Mouse (Mus musculus) hindbrain, embryonic 13.5 days (tissue): ENCODE measurements around the gene Axl. TPM values are rescaled to one million over a fixed set of nuclear protein-coding genes. Genes with fewer than 3 reads are reported as not detected.
A peak's percentile ranks its signal among the peaks of the same experiment; 100 is the strongest.
"Not testable (repeated sequence)": the region's sequence is repeated elsewhere in the genome, so short reads cannot be mapped to it uniquely, and the experiment has no call there.

ENCODE experiments used
- ATAC-seq: fragments of 200-750 bp; cut with Nextera tagmentation; 2 replicates; pipeline ENCODE4 v1.8.0; 2017; ENCODE audit warnings: moderate TSS enrichment; ENCODE audit not compliant: low FRiP score
- H3K27ac ChIP-seq: fragments of 300-500 bp; sonication (generic); 2 replicates; pipeline ENCODE4 v1.5.1; 2015; ENCODE audit warnings: inconsistent platforms, mild to moderate bottlenecking, moderate library complexity
- H3K27me3 ChIP-seq: fragments of 300-500 bp; sonication (generic); 2 replicates; pipeline ENCODE4 v1.6.1; 2015; ENCODE audit warnings: mild to moderate bottlenecking, inconsistent platforms
- H3K36me3 ChIP-seq: fragments of 300-500 bp; sonication (generic); 2 replicates; pipeline ENCODE4 v1.6.1; 2015; ENCODE audit warnings: mild to moderate bottlenecking, inconsistent platforms
- H3K4me1 ChIP-seq: fragments of 300-500 bp; sonication (generic); replicated peaks from 2 replicates; pipeline ENCODE4 v1.6.1; 2015; ENCODE audit warnings: inconsistent platforms
- H3K4me2 ChIP-seq: fragments of 300-500 bp; sonication (generic); 2 replicates; pipeline ENCODE4 v1.6.1; 2015; ENCODE audit warnings: inconsistent platforms, mild to moderate bottlenecking, moderate library complexity
- H3K4me3 ChIP-seq: fragments of 300-500 bp; sonication (generic); 2 replicates; pipeline ENCODE4 v1.5.1; 2015; ENCODE audit warnings: mild to moderate bottlenecking, inconsistent platforms
- H3K9ac ChIP-seq: fragments of 300-500 bp; sonication (generic); 2 replicates; pipeline ENCODE4 v1.6.1; 2015; ENCODE audit warnings: mild to moderate bottlenecking, inconsistent platforms
- H3K9me3 ChIP-seq: fragments of 300-500 bp; sonication (generic); 2 replicates; pipeline ENCODE4 v1.6.1; 2016; ENCODE audit warnings: inconsistent platforms
- WGBS: fragments of 180-500 bp; shearing (Covaris S2); methylation state at CpG from one replicate; pipeline ENCODE4 v1.1.7; 2015; 5-methylcytosine and 5-hydroxymethylcytosine counted together
- polyA plus RNA-seq: library from polyadenylated mRNA; unstranded; fragments of >200 nt; fragmentation: Nextera tagmentation; extraction: Ambion mirVana; gene quantifications from 2 replicates; pipeline ENCODE4 v1.2.1, GENCODE M21; 2015

Axl gene
- polyA plus RNA-seq, 1 experiment from 2014 or later, result 21.9 TPM

DNA sequence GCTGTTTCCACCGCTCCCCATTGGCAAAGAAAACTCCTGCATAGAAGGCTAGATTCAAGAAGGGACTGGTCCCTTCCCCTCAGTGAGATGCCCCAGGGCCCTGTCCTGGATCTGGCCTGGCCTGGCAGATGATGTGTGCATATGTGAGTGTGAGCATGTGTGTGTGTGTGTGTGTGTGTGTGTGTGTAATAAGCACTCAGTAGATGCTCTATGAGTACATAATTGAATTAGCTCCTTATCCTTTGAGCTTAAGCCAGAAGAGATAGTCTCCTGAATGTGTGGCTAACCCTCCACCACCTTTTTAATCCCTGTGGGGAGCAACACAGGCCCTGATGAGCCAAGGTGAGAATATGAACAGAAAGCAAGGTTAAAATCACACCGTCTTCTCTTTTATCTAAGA lies 23.2 kb upstream of the Axl start:
- no peak overlapping the region for H3K27ac ChIP-seq
- no peak for ATAC-seq
- whole genome bisulfite sequencing, result 81% methylated on average over 2 of the region's 2 CpGs

DNA sequence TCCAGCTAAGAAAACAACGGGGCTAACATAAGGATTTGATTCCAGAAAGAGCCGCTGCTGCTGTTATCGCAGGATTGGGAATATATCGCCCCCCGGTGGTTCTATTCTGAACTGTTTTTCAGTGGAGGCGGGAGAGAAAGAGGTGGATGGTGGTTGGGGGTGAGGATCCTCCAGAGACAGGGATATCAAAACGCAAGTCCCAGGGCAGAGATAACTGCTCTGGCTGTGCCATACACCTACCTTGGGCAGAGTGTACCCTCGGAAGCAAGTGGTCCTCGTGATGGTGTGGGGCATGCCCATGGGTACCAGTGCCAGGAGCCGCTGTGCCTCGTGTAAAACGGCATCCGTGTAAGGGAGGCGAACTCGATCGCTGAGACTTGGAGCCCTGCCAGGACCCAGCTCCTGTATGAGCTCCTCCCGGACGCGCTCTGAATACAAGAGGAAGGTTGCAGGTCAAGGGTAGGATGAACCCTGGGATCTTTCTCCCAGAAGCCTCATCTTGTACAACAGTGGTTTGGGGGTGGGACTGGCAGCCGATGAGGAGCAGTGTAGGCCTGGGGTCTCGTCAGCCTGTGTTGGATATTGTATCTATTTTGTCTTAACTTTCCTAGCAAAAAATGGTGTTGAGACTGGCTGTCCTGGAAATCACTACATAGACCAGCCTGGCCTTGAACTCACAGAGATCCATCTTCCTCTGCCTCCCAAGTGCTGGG lies 17.3 kb upstream of the Axl start:
- ATAC-seq, result peak; percentile 52
- Histone ChIP-seq H3K27ac (no peak overlapping the region), H3K4me1 (peaks cover 4% of the 10 kb centered on the region), H3K4me2 (peak overlapping the region; percentile 45), H3K27me3 (peaks cover 7% of the 10 kb centered on the region; the same call in 1 of the 2 replicates), H3K36me3 (no peaks in the 10 kb centered on the region), H3K9ac (peak overlapping the region; percentile 62), H3K4me3 (no peak overlapping the region), H3K9me3 (no peaks in the 10 kb centered on the region)
- WGBS, result 25% methylated on average over 21 of the region's 21 CpGs

More for the DNA sequence above, 23.2 kb upstream of the Axl start:
- Histone ChIP-seq H3K36me3 (no peaks in the 10 kb centered on the region), H3K4me3 (no peak overlapping the region), H3K9me3 (no peaks in the 10 kb centered on the region), H3K4me1 (peaks cover 13% of the 10 kb centered on the region), H3K4me2 (no peak overlapping the region), H3K27me3 (peaks cover 27% of the 10 kb centered on the region), H3K9ac (no peak overlapping the region)

DNA sequence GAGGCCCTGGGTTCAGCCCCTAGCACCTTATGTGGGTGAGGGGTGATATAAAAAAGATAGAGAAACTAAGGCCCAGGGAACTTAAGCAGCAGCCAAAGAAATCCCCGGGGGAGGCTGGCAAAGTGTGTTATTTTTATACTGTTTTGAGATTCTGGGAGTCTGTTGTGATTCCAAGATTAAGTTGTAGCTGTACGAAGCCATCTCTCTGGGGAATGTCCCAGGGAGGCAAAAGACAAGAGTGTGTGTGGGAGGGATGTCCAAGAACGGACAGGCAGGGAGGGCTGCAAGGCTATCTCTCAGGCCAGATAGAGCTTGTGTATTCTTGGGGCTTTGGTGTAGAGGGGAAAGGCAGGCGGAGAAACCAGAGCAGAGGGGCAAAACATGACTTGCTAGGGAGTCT lies 16.3 kb upstream of the Axl start:
- H3K9me3 ChIP-seq, result no peaks in the 10 kb centered on the region
- H3K36me3 ChIP-seq, result no peaks in the 10 kb centered on the region
- no peak overlapping the region for H3K4me3 ChIP-seq
- H3K9ac ChIP-seq, result no peak overlapping the region
- no peak overlapping the region for H3K27ac ChIP-seq
- H3K4me2 ChIP-seq, result no peak overlapping the region
- peaks cover 4% of the 10 kb centered on the region for H3K4me1 ChIP-seq
- H3K27me3 ChIP-seq, result peaks cover 7% of the 10 kb centered on the region; the same call in 1 of the 2 replicates
- WGBS, result 76% methylated on average over 4 of the region's 4 CpGs
- no peak for ATAC-seq

DNA sequence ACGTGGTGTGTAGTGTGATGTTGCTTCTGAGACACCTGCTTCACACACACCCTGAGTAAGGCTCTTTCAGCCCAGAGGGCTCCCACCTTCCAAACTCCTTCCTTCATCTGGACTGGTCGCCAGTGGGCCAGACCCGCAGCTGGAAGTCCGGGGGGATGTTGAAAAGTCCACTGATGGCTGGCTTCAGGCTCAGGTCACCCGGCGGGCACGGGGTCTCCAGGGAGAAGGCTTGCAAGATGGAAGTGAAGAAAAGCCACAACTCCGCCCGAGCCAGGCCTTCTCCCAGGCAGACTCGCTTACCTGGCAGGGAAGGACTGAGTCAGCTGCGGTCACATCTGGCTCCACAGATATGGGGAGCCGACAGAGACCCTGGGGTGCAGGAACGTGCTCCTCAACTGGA lies 15.0 kb upstream of the Axl start:
- WGBS, result 80% methylated on average over 13 of the region's 13 CpGs
- no peak overlapping the region for H3K4me3 ChIP-seq
- H3K9ac ChIP-seq, result no peak overlapping the region
- no peak overlapping the region for H3K27ac ChIP-seq
- no peak overlapping the region for H3K4me2 ChIP-seq
- H3K9me3 ChIP-seq, result no peaks in the 10 kb centered on the region
- no peaks in the 10 kb centered on the region for H3K36me3 ChIP-seq
- peaks cover 4% of the 10 kb centered on the region for H3K4me1 ChIP-seq
- no peak for ATAC-seq
- peaks cover 7% of the 10 kb centered on the region; the same call in 1 of the 2 replicates for H3K27me3 ChIP-seq

DNA sequence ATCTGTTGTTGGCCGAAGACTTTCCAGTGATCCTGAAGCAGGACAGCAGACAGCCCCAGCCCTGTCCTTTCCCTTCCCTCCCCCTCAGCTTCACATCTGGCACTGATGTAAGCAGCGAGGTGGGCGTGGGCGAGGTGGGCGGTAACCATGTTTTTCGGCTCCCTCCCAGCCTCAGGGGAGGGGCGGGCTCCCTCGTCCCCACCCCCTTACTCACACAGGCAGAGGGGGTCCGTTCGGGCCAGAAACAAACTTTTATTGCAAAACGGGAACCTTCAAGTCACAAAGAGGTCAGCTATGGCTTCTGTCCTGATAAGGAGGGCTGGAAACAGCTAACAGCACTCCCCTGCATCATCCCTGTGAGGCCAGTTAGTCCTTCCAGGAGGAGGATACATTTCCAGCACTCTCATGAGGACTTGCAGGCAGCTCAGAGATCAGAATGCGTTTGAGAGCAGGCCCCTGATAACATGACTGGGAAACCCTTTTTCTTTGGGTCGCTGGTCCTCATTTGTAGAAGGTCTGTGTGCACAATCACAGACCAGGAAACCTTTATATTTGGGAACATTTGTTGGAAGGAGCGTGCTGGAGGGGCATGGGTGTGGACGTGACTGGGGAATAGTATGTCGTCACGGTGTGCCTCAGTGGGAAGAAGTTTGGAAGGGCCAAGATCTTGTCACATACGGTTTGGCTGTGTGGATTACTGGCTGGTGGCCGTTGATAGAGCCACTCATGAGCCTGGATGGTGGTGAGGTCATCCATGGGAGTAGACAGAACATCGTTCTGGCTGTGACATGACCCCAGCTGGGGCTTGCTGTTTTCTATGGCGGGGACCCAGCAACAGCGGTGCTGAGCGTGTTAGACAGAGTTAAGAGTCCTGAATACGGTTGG lies 14.0 kb upstream of the Axl start:
- no peak overlapping the region for H3K27ac ChIP-seq
- no peaks in the 10 kb centered on the region for H3K36me3 ChIP-seq
- peaks cover 4% of the 10 kb centered on the region for H3K4me1 ChIP-seq
- ATAC-seq, result no peak
- no peak overlapping the region for H3K4me3 ChIP-seq
- no peaks in the 10 kb centered on the region for H3K9me3 ChIP-seq
- H3K4me2 ChIP-seq, result peak overlapping the region; percentile 27; the same call in 1 of the 2 replicates
- H3K27me3 ChIP-seq, result peaks cover 7% of the 10 kb centered on the region; the same call in 1 of the 2 replicates
- no peak overlapping the region for H3K9ac ChIP-seq
- WGBS, result 33% methylated on average over 24 of the region's 24 CpGs

DNA sequence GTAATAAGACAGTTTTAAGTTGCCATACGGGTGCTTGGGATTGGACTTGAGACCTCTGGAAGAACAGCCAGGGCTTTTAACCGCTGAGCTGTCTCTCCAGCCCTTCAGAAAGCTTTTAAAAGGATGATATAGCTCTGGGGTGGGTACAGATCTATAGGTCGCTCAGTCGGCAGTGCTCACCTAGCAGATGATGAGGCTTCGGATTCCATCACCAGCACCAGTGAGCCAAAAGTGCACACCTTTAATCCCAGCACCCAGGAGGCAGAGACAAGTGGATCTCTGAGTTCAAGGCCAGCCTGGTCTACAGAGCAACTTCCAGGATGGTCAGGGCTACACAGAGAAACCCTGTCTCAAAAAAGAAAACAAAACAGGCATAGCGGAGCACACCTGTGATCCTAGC lies 12.5 kb upstream of the Axl start:
- Histone ChIP-seq H3K36me3 (no peaks in the 10 kb centered on the region), H3K4me3 (no peak overlapping the region), H3K4me1 (peaks cover 4% of the 10 kb centered on the region), H3K9ac (no peak overlapping the region), H3K9me3 (no peaks in the 10 kb centered on the region), H3K27ac (no peak overlapping the region), H3K4me2 (no peak overlapping the region), H3K27me3 (peaks cover 7% of the 10 kb centered on the region; the same call in 1 of the 2 replicates)
- WGBS, result 94% methylated on average over 6 of the region's 6 CpGs
- no peak for ATAC-seq

DNA sequence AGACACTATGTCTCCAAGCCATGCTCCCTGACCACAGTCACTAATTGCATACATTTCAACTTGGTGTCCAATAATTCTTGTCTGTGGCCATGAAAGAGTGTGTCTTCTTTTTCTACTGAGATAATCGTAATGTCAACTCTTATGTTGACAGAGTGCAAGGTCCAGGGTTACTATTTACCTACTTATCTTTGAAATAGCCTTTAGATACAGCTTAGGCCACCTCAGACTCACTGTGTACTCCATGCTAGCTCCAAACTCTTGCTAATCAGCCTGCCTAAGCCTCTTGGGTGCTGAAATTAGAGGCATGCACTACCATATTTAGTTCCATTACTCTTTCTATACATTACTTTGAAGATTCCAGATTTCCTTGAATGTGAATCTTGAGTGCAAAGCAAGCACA lies 10.9 kb upstream of the Axl start:
- Histone ChIP-seq H3K36me3 (no peaks in the 10 kb centered on the region), H3K9ac (no peak overlapping the region), H3K27me3 (peaks cover 7% of the 10 kb centered on the region; the same call in 1 of the 2 replicates), H3K4me1 (peaks cover 4% of the 10 kb centered on the region), H3K4me2 (no peak overlapping the region), H3K9me3 (no peaks in the 10 kb centered on the region), H3K27ac (no peak overlapping the region), H3K4me3 (no peak overlapping the region)
- ATAC-seq, result no peak
- 89% methylated on average over 1 of the region's 1 CpGs for WGBS

DNA sequence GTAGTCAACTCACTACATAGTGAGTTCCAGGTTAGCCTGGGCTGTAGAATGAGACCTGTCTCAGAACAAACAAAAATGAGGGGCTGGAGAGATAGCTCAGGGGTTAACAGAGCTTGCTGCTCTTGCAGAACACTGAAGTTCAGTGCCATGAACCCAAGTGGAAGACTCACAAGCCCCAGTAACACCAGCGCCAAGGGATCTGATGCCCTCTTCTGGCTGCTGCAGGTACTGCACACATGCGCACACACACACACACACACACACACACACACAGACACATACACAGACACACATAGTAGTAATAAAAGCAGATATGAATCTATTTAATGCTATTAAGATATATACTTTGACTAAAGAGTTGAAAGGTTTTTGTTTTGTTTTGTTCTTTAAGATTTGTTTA lies 10.0 kb upstream of the Axl start:
- Histone ChIP-seq H3K4me1 (peaks cover 4% of the 10 kb centered on the region), H3K4me2 (no peak overlapping the region), H3K27me3 (peaks cover 7% of the 10 kb centered on the region; the same call in 1 of the 2 replicates), H3K36me3 (no peaks in the 10 kb centered on the region), H3K9ac (no peak overlapping the region), H3K9me3 (no peaks in the 10 kb centered on the region), H3K27ac (no peak overlapping the region), H3K4me3 (no peak overlapping the region)
- WGBS, result 69% methylated on average over 2 of the region's 2 CpGs
- no peak for ATAC-seq

DNA sequence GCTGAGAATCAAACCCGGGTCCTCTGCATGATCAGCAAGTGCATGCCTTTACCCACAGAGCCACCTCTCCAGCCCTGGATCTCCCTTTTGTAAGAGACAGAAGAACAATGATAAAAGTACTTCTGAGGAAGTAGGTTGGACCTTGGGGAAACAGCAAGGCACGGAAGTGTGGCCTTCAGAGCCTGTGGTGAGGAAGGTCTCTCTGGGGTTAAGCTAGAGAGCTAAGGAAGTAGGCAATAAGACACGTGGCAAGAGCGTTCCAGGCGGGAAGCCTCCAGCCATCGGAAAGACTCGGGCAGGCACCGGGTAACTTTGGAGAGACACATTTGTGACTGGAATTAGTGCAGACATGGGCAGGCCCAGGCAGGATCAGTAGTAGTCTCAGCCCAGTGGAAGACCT lies 6.3 kb upstream of the Axl start:
- Histone ChIP-seq H3K4me2 (no peak overlapping the region), H3K9me3 (no peaks in the 10 kb centered on the region), H3K27ac (no peak overlapping the region), H3K9ac (no peak overlapping the region), H3K27me3 (no peaks in the 10 kb centered on the region), H3K4me3 (no peak overlapping the region), H3K4me1 (no peaks in the 10 kb centered on the region), H3K36me3 (no peaks in the 10 kb centered on the region)
- 84% methylated on average over 8 of the region's 8 CpGs for WGBS
- ATAC-seq, result no peak

DNA sequence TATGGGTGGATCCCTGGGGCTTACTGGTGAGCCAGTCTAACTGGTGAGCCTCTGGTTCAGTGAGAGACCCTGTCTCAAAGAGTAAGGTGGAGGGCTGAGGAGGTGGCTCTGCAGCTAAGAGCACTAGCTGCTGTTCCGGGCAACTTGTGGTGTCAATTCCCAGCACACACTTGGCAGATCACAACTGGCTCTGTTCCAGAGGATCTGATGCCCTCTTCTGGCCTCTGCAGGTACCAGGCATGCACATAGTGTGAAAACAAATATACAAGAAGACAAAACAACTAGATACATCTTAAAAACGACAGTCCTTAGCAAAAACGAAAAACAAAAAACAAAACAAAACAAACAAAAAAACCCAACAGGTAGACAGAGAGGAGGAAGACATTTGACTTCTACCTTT lies 5.2 kb upstream of the Axl start:
- H3K4me3 ChIP-seq, result no peak overlapping the region
- no peak for ATAC-seq
- H3K27ac ChIP-seq, result no peak overlapping the region
- H3K4me1 ChIP-seq, result peaks cover 2% of the 10 kb centered on the region
- 54% methylated on average over 3 of the region's 3 CpGs for WGBS
- H3K4me2 ChIP-seq, result no peak overlapping the region
- H3K9me3 ChIP-seq, result no peaks in the 10 kb centered on the region
- H3K9ac ChIP-seq, result no peak overlapping the region
- no peaks in the 10 kb centered on the region for H3K27me3 ChIP-seq
- H3K36me3 ChIP-seq, result no peaks in the 10 kb centered on the region

DNA sequence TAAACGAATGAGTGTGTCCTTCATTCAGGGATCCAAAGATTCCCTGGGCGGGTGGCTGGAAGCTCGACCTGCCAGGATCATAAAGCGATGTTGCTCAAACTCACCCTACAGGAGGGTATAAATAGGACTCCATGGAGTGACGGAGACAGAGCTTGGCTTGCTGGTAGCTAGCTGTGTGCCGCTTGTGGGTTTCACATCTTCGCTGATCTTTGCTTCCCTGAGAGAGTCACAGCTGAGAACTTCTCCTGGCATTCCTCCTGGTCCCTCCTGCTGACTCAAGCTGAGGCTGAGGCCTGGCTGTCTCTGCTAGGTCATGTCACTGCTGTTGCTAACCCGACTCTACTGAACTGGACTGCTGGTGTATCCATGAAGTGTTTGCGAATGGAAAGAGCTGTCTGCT lies 4.5 kb upstream of the Axl start:
- not testable (repeated sequence) for H3K4me1 ChIP-seq, H3K4me3 ChIP-seq, H3K4me2 ChIP-seq, H3K36me3 ChIP-seq, H3K9ac ChIP-seq, H3K27me3 ChIP-seq, H3K9me3 ChIP-seq, H3K27ac ChIP-seq, ATAC-seq
- WGBS, result 79% methylated on average over 9 of the region's 9 CpGs

DNA sequence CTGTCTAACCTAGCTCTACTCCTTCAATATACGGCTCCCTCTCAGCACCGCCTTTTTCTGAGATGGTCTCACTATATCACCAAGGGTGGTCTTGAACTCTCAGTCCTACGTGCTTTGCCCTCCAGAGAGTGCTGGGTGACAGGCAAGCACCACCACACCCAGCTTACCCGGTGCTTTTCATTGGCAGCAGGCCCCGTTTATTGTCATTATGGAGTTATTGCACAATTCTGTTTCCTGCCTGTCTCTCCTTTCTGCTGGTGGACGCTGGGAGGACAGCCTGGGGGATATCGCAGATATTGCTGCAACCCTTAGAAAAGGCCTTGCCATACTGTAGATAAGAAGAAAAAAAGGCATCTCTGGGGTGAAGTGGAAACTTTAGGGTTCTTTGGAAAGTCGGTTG lies 2.1 kb upstream of the Axl start:
- no peak for ATAC-seq
- Histone ChIP-seq H3K27ac (no peak overlapping the region), H3K4me1 (peaks cover 19% of the 10 kb centered on the region), H3K27me3 (no peaks in the 10 kb centered on the region), H3K4me2 (no peak overlapping the region), H3K36me3 (no peaks in the 10 kb centered on the region), H3K4me3 (no peak overlapping the region), H3K9ac (no peak overlapping the region), H3K9me3 (no peaks in the 10 kb centered on the region)
- WGBS, result 76% methylated on average over 8 of the region's 8 CpGs
